27 mouse cellular contexts compared by ENCODE assay signal in the genomic region with DNA sequence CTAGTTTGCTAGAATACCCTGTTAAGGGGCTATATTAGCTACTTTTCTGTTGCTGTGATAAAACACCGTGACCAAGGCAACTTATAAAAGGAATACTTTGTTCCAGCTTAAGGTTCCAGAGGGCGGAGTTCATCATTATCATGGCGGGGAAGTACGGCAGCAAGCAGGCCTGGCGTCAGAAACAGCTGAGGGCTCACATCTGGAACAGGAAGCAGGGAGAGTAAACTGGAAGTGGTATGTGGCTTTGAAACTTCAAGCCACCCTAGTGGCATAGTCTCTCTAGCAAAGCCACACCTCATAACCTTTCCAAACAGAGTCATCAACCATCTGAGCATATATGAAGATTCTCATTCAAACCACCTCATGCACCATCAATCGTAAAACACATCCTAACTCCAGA. TPM values are rescaled to one million over a fixed set of nuclear protein-coding genes. Genes with fewer than 3 reads are reported as not detected.
"Had no signal": no experiment of that assay in that cellular context is flagged by ENCODE, and none has a peak within 500 bp of the region (broad histone marks: within the 10 kb centered on the region; RNA-seq: fewer than 3 reads in every experiment).

No protein-coding gene starts in this region.

- DNase-seq: left cerebral cortex, postnatal 4 days; liver; liver, embryonic 13.5 days; liver, postnatal 0 days; lung, adult 18-20 months; lung, adult 2 months; lung, embryonic 14.5 days; lung, postnatal 10 days; lung, postnatal 14 days; lung, postnatal 36 days; lung, postnatal 4 days; midbrain, embryonic 14.5 days had no signal

- ATAC-seq: liver, embryonic 12.5 days; liver, postnatal 0 days; midbrain, embryonic 13.5 days; midbrain, embryonic 15.5 days; midbrain, embryonic 16.5 days had no signal

RNA-seq across cellular contexts. Expression of a gene that starts 31.5 kb away (rescaled TPM):
- total RNA-seq: left cerebral cortex, adult 8-10 months; liver, adult 2 months; megakaryocyte, adult 5-6 weeks; megakaryocyte-erythroid progenitor cell, adult 5-6 weeks; midbrain, postnatal 0 days; monocyte, adult 5-6 weeks had no signal

RNA-seq across cellular contexts. Expression of a gene that starts 55.1 kb away (rescaled TPM):
- total RNA-seq: left cerebral cortex, adult 2 months; left cerebral cortex, adult 8-10 months; left cerebral cortex, postnatal 10 days; left cerebral cortex, postnatal 14 days; left cerebral cortex, postnatal 25 days; left cerebral cortex, postnatal 36 days; left cerebral cortex, postnatal 4 days; liver, adult 2 months; megakaryocyte, adult 5-6 weeks; megakaryocyte-erythroid progenitor cell, adult 5-6 weeks; midbrain, postnatal 0 days; monocyte, adult 5-6 weeks had no signal

RNA-seq across cellular contexts. Expression of a gene that starts 58.6 kb away (rescaled TPM):
- total RNA-seq: megakaryocyte-erythroid progenitor cell, adult 5-6 weeks; monocyte, adult 5-6 weeks had no signal
